Mouse (Mus musculus): ENCODE results near the gene Hist1h2bk.

DNA sequence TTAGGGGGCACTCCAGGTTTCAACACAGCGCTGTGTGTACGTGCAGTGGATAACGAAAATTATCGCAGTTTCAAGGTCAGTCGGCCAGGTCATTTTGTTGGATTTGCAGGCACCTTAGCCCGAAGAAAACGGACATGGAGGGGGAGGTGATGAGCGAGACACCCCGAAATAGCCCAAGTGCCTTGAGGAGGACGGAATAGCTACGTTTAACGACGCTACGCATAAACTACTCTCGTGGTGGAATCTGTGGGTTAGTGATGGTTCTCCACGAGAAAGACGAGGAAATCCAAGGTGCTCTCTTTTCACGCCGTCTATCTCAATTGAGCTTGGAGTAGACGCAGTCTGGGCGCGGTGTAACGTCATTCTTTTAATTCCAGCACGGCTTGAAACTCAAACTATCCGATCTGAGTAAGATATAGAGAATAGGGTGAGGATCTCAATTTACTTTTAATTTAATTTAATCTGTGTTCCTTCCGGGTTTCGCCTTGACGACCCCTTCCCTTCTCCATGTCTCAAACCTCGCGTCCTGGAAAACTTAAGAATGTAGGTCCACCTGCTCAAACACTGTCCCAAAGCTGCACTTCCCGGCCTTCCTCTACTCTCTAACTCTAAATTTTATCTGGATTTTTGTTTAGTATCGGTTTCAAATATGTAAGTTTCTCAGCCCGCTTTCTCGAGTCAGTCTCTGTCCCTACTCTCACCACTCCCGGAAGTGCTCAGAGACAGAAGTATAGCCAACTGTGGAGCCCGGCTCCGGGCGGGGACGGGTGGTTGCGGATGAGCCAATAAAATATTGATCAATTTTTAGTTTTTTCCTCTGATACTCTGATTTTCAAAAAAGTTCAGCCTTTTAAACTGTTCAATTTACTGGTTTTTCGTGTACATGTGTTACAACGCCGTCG lies 15.5 kb upstream of the Hist1h2bk start:
- no peak for TF ChIP-seq GATA1 (IDR thresholded peaks at IDR 0.05; ENCODE audit: borderline replicate concordance, low read length)
- no peak for TF ChIP-seq CTCF (IDR thresholded peaks at IDR 0.05; ENCODE audit: low read depth, low read length)
- no peak for TF ChIP-seq POLR2AphosphoS5 (IDR thresholded peaks at IDR 0.05; ENCODE audit: insufficient replicate concordance, low read depth, low read length)
- TF ChIP-seq TAL1 (conservative IDR thresholded peaks at IDR 0.05; ENCODE audit: low read depth, low read length), result no peak
